Mouse (Mus musculus) ES-Bruce4 (cell line): ENCODE data around the gene Ankar. TPM values are rescaled to one million over a fixed set of nuclear protein-coding genes. Genes with fewer than 3 reads are reported as not detected.

Source experiments
- H3K27ac ChIP-seq: 2 replicates; pipeline ENCODE4 v1.5.1; 2012; ENCODE audit warnings: low read length, inconsistent platforms; ENCODE audit not compliant: insufficient read depth
- H3K27me3 ChIP-seq: 2 replicates; pipeline ENCODE4 v1.6.1; 2012; ENCODE audit warnings: mild to moderate bottlenecking, low read length, inconsistent platforms; ENCODE audit not compliant: control insufficient read depth, poor library complexity, insufficient read depth, severe bottlenecking
- H3K36me3 ChIP-seq: 2 replicates; pipeline ENCODE4 v1.6.1; 2012; ENCODE audit warnings: inconsistent platforms, mild to moderate bottlenecking, low read length, moderate library complexity; ENCODE audit not compliant: control insufficient read depth, poor library complexity, insufficient read depth, severe bottlenecking
- H3K4me1 ChIP-seq: one replicate; pipeline ENCODE4 v1.8.1; 2011; ENCODE audit warnings: low read length; ENCODE audit not compliant: control insufficient read depth, insufficient read depth
- H3K4me3 ChIP-seq: 2 replicates; pipeline ENCODE4 v1.5.1; 2011; ENCODE audit warnings: low read depth, mild to moderate bottlenecking, low read length
- H3K9ac ChIP-seq: 2 replicates; pipeline ENCODE4 v1.6.1; 2012; ENCODE audit warnings: low read depth, mild to moderate bottlenecking, inconsistent platforms; ENCODE audit not compliant: poor library complexity, severe bottlenecking
- H3K9me3 ChIP-seq: replicated peaks from 2 replicates; pipeline ENCODE4 v1.6.1; 2012; ENCODE audit warnings: mild to moderate bottlenecking, low read length, inconsistent platforms; ENCODE audit not compliant: control insufficient read depth, poor library complexity, insufficient read depth, severe bottlenecking
- CTCF ChIP-seq: IDR thresholded peaks from one replicate; pipeline ENCODE4 v1.8.1; 2011; ENCODE audit warnings: low read depth, low read length
- EP300 ChIP-seq: IDR thresholded peaks from 2 replicates; pipeline ENCODE4 v1.6.1; 2011; ENCODE audit warnings: low read depth, low read length; ENCODE audit not compliant: insufficient read depth
- POLR2A ChIP-seq: IDR thresholded peaks from one replicate; pipeline ENCODE4 v1.8.1; 2011; ENCODE audit warnings: low read length; ENCODE audit not compliant: insufficient read depth
- polyA plus RNA-seq: library from polyadenylated mRNA; stranded (reverse); fragments of >200 nt; gene quantifications from 2 replicates; pipeline ENCODE4 v1.2.4, GENCODE M21; 2011; ENCODE audit warnings: low read depth; ENCODE audit not compliant: missing spikeins, insufficient read depth, insufficient read length

Gene Ankar
- polyA plus RNA-seq, 1 experiment: not detected

DNA sequence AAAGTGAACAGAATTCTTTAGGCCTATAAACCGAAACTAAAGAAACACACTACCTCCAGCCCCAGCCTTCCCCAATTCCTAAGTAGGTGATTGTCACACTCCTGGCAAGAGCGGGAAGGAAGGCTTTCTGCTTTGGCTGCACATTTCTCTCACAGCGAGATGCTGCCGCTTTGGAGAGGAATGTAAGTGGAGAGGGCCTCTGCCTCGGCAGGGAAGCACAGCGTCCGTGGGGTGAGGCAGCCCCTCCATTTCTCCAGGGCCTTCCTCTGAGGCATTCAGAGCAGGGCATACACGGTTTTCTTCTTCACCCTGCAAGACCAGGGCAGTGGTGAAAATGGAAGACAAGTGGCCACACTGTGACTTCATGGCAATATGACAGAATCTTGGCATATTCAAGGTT is 22.3 kb upstream of the Ankar start:
- TF ChIP-seq CTCF: no peak
- TF ChIP-seq POLR2A: no peak
- no peak overlapping the region for H3K27ac ChIP-seq
- no peaks in the 10 kb centered on the region for H3K27me3 ChIP-seq
- H3K9me3 ChIP-seq: no peaks in the 10 kb centered on the region
- peaks cover 8% of the 10 kb centered on the region for H3K36me3 ChIP-seq
- no peak overlapping the region for H3K9ac ChIP-seq
- H3K4me1 ChIP-seq: no peaks in the 10 kb centered on the region
- no peak overlapping the region for H3K4me3 ChIP-seq

DNA sequence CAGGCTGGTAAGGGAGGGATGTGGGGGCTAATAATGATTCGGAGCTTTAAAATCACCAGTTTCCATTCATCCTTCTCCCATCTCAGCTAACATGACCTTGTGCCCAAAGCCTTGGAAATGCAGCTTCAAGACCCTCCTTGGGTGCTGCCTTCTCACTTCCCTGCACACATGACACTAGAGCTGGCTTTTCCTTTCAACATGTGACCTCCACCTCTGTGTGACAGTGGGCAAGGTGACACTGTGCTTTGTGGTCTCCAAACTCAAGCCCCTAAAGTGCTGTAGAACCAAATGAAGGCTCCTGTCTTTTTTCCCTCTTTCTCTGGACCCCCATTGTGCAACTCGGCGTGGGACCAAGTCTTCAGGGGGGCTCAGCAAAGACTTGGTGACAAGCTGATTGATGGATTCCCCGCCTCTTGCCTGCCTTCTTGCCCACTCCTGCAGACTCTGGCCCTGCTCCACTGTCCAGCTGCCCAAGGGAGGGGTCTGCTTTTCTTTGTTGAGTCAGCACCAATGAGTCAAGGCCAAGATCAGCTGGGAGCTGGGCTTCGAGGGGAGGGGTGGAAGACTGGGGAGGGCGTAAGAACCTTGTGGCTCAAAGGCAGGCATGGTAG is 19.8 kb upstream of the Ankar start:
- Histone ChIP-seq H3K4me3 (no peak overlapping the region), H3K36me3 (peaks cover 17% of the 10 kb centered on the region), H3K27ac (no peak overlapping the region), H3K4me1 (peaks cover 2% of the 10 kb centered on the region), H3K27me3 (no peaks in the 10 kb centered on the region), H3K9ac (no peak overlapping the region), H3K9me3 (no peaks in the 10 kb centered on the region)
- no peak for TF ChIP-seq EP300
- TF ChIP-seq CTCF: no peak
- TF ChIP-seq POLR2A: no peak

DNA sequence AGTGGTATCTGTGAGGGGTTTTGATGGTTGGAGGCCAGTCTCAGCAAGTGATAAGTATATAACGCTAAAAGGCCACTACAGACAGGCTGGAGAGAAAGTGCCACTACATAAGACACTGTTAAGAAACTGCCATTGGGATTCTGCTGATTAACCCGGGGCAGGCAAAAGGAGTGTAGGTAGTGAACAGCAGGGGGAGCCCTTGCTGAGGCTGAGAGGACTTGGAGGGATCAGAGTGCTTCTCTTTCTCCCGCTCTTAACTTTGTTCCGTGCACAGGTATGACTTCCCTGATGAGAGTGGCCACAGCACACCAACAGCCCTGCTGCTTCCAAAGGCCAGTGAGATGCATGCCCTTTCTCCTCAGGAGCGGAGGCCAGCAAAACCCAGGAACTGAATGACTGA is 18.5 kb upstream of the Ankar start:
- no peak overlapping the region for H3K4me3 ChIP-seq
- H3K27ac ChIP-seq: no peak overlapping the region
- TF ChIP-seq EP300 (no peak), CTCF (peak; percentile 84)
- no peaks in the 10 kb centered on the region for H3K27me3 ChIP-seq
- peaks cover 31% of the 10 kb centered on the region for H3K36me3 ChIP-seq
- H3K9ac ChIP-seq: no peak overlapping the region
- no peaks in the 10 kb centered on the region for H3K9me3 ChIP-seq
- H3K4me1 ChIP-seq: peaks cover 2% of the 10 kb centered on the region

DNA sequence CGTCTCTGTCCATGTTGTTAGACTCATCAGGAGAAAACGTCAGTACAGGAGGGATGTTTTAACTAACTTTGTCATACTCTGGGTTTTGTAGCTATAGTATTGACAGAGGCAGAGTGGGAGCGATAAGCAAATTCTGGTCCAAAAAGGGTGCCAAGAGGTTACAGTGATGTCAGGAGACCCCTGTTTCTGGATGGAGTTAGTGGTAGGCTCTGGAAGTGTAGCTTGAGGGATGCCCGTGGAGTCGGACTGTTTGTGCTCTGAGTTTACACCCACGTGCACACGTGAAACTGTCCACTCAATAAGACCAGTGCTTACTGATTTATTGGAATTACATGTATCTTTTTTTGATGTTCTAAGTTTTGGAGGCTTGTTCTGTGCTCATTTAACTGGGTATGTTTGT is 17.2 kb upstream of the Ankar start:
- H3K27me3 ChIP-seq: no peaks in the 10 kb centered on the region
- H3K9ac ChIP-seq: no peak overlapping the region
- H3K4me1 ChIP-seq: peaks cover 2% of the 10 kb centered on the region
- no peak overlapping the region for H3K4me3 ChIP-seq
- no peaks in the 10 kb centered on the region for H3K9me3 ChIP-seq
- no peak overlapping the region for H3K27ac ChIP-seq
- TF ChIP-seq CTCF (no peak), POLR2A (no peak), EP300 (no peak)
- peaks cover 43% of the 10 kb centered on the region for H3K36me3 ChIP-seq

DNA sequence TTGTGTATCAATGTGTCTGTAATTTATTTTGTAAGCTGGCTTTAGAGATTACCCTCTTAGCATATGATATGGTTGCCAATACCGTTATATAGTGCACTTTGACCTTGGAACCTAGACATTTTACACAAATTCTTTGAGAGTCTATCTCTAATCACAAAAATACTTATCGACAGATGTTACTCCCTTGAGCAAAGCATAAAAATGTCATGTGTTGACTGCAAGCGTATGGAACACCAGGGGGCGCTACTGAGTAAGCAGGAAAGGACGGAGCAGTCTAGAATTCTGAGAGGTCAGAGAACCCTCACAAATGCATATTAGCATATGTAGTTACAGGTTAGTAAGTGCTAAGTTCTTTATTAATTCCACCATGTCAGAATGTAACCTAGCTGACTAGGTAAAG is 16.5 kb upstream of the Ankar start:
- Histone ChIP-seq H3K27me3 (no peaks in the 10 kb centered on the region), H3K36me3 (peaks cover 49% of the 10 kb centered on the region), H3K4me1 (peaks cover 2% of the 10 kb centered on the region), H3K9me3 (no peaks in the 10 kb centered on the region), H3K4me3 (no peak overlapping the region), H3K9ac (no peak overlapping the region), H3K27ac (no peak overlapping the region)
- TF ChIP-seq CTCF (no peak), EP300 (no peak), POLR2A (no peak)

DNA sequence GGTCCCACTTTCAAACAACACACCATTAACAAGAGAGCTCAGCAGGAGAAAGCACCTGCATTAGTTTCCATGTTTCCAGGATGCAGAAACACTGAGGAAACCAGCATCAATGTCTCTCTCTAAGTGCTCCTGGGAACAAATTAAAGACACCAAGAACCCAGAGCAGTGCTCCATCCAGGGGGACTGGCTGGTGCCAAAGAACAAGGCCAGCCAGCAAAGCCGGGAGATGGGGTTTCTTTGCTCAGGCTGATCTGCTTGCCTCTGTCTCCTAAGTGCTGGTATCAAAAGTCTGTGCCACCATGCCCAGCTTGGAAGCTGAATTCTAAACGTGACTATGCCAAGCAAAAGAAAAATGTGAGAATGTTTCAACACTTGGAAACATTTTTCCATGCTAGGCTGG is 16.0 kb upstream of the Ankar start:
- no peak overlapping the region for H3K4me3 ChIP-seq
- peaks cover 52% of the 10 kb centered on the region for H3K36me3 ChIP-seq
- TF ChIP-seq CTCF (no peak), POLR2A (no peak), EP300 (no peak)
- 0 out of 2 replicates have a peak overlapping the region, but pooled peaks have one; percentile 36 for H3K27ac ChIP-seq
- no peaks in the 10 kb centered on the region for H3K9me3 ChIP-seq
- no peak overlapping the region for H3K9ac ChIP-seq
- H3K27me3 ChIP-seq: no peaks in the 10 kb centered on the region
- peaks cover 2% of the 10 kb centered on the region for H3K4me1 ChIP-seq
